Mouse (Mus musculus) midbrain, embryonic 14.5 days (tissue): ENCODE results near the gene Apobec3. TPM values are rescaled to one million over a fixed set of nuclear protein-coding genes. Genes with fewer than 3 reads are reported as not detected.

Experiments
- ATAC-seq: fragments of 200-750 bp; cut with Nextera tagmentation; 2 replicates; pipeline ENCODE4 v1.8.0; 2017; ENCODE audit warnings: moderate number of reproducible peaks, moderate library complexity; ENCODE audit not compliant: low FRiP score, low TSS enrichment
- DNase-seq: peaks from one replicate; pipeline ENCODE4 v3.0.0-alpha.2; 2015
- H3K27ac ChIP-seq: fragments of 300-500 bp; sonication (generic); replicated peaks from 2 replicates; pipeline ENCODE4 v1.5.1; 2014; ENCODE audit warnings: mild to moderate bottlenecking, low read depth, low read length, moderate library complexity
- H3K27me3 ChIP-seq: fragments of 300-500 bp; sonication (generic); 2 replicates; pipeline ENCODE4 v1.6.1; 2014; ENCODE audit warnings: low read length, control low read depth, mixed read lengths; ENCODE audit not compliant: control insufficient read depth, insufficient read depth
- H3K36me3 ChIP-seq: fragments of 300-500 bp; sonication (generic); 2 replicates; pipeline ENCODE4 v1.6.1; 2014; ENCODE audit warnings: low read length, control low read depth; ENCODE audit not compliant: control insufficient read depth, insufficient read depth
- H3K4me1 ChIP-seq: fragments of 300-500 bp; sonication (generic); 2 replicates; pipeline ENCODE4 v1.6.1; 2014; ENCODE audit warnings: mild to moderate bottlenecking, antibody characterized with exemption, low read length, control low read depth; ENCODE audit not compliant: control insufficient read depth, insufficient read depth
- H3K4me2 ChIP-seq: fragments of 300-500 bp; sonication (generic); 2 replicates; pipeline ENCODE4 v1.6.1; 2014; ENCODE audit warnings: mild to moderate bottlenecking, low read length, moderate library complexity
- H3K4me3 ChIP-seq: fragments of 300-500 bp; sonication (generic); replicated peaks from 2 replicates; pipeline ENCODE4 v1.5.1; 2014; ENCODE audit warnings: low read depth, low read length
- H3K9ac ChIP-seq: fragments of 300-500 bp; sonication (generic); replicated peaks from 2 replicates; pipeline ENCODE4 v1.6.1; 2014; ENCODE audit warnings: mild to moderate bottlenecking, low read length, moderate library complexity
- H3K9me3 ChIP-seq: fragments of 300-500 bp; sonication (generic); 2 replicates; pipeline ENCODE4 v1.6.1; 2016; ENCODE audit warnings: low read length, control low read depth, mixed read lengths; ENCODE audit not compliant: control insufficient read depth
- WGBS: fragments of 180-500 bp; shearing (Covaris S2); extraction: QIAGEN DNeasy Blood & Tissue Kit; methylation state at CpG from one replicate; pipeline ENCODE4 v1.1.7; 2014; 5-methylcytosine and 5-hydroxymethylcytosine counted together
- polyA plus RNA-seq: library from polyadenylated mRNA; unstranded; fragments of >200 nt; fragmentation: Nextera tagmentation; extraction: Ambion mirVana; gene quantifications from 2 replicates; pipeline ENCODE4 v1.2.1, GENCODE M21; 2014

The Apobec3 gene
- polyA plus RNA-seq, result 0.92 and 5.0 TPM in 2 replicates

DNA sequence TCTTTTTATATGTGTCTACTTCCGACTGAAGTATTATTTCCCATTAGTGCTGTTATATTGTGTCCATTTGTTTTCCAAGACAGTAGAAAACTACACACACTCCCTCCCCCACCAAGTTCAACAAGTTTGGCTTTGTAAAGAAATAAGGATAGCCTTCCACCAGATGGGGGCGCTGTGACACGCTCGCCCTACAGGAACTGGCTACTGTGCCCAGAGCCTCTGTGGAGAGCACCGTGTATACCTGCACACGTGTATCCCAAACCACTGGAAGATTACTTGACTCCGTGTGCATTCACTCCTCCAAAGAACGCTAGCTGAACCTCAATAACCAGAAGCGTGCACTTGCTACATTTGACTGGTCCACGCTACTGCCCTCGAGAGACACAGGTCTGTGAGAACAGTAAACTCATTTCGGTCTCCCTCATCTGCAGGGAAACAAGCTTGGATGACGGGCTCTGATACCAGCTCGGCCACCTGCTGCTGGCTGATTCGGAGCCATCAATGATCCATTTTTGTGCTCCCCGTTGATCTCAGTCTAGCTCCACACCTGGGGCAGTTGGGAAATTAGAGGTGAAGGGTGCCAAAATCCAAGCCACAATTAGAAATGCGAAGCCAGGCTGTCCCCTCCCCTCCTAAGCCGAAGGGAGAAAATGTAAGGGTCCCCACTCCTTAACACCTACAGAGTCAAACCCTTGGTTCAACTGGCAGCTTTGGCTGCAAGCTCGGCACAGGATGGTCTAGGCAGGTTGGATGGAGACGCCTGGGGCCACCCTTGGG lies at the start of gene Apobec3:
Gene Apobec3 (plus strand): TSS at position 224 of the 777 bp plus-strand sequence.
- H3K4me1 ChIP-seq, result no peaks in the 10 kb centered on the region; the same call in none of the 2 replicates
- WGBS, result 2% methylated on average over 20 of the region's 20 CpGs
- H3K36me3 ChIP-seq, result no peaks in the 10 kb centered on the region
- no peaks in the 10 kb centered on the region for H3K9me3 ChIP-seq
- no peak within 1 kb of the TSS for H3K9ac ChIP-seq
- peak; percentile 70 for DNase-seq
- peak within 1 kb of the TSS; percentile 41 for H3K4me2 ChIP-seq
- H3K27ac ChIP-seq, result no peak within 1 kb of the TSS
- ATAC-seq, result no peak
- H3K4me3 ChIP-seq, result peak within 1 kb of the TSS; percentile 20
- no peaks in the 10 kb centered on the region for H3K27me3 ChIP-seq

DNA sequence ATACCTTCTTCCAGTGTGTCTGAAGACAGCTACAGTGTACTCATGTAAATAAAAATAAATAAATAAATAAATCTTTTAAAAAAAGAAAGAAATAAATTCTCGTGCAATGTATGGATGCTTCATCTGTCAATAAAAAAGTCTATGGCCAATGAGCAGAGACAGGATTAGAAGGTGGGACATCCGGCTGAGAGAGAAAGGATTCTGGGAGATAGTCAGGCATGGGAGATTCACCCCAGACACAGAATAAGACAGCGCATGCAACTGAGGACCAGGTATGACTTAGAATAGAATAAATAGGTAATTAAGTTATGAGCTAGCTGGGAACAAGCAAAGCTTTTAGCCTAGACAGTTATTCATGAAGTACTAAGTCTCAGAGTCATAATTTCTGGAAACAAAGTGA lies 48.5 kb upstream of the Apobec3 start:
- no peaks in the 10 kb centered on the region for H3K27me3 ChIP-seq
- no peaks in the 10 kb centered on the region for H3K36me3 ChIP-seq
- no peak overlapping the region for H3K4me3 ChIP-seq
- no peaks in the 10 kb centered on the region for H3K4me1 ChIP-seq
- H3K27ac ChIP-seq, result no peak overlapping the region
- ATAC-seq (no peak), DNase-seq (no peak)
- H3K4me2 ChIP-seq, result no peak overlapping the region
- no peak overlapping the region for H3K9ac ChIP-seq
- WGBS, result 86% methylated on average over 3 of the region's 3 CpGs
- H3K9me3 ChIP-seq, result no peaks in the 10 kb centered on the region

GRCm38 (mm10) chr15:79845986-79846385 lies 45.5 kb upstream of the Apobec3 start:
- no peak overlapping the region for H3K9ac ChIP-seq
- no peak for ATAC-seq
- 74% methylated on average over 4 of the region's 4 CpGs for WGBS

DNA sequence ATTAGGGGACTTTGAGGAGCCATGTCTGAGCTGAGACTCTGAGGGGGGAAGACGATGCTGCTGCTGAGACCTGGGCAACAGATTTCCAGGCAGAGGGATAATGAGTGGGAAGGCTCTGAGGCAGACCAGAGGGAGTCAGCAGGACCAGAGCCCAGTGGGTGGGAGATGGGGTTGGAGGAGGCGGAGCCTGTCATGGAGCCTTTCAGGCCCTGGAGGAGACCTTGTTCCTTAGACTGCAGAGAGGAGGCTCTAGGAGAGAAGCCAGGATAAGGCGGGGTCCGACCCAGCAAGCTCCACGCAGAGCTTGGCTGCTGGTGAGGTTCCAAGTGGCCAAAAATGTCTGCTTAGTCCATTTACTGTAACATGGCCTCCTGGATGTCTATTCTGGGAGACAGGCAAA lies 44.4 kb upstream of the Apobec3 start:
- H3K9me3 ChIP-seq, result no peaks in the 10 kb centered on the region
- H3K27ac ChIP-seq, result no peak overlapping the region
- H3K4me2 ChIP-seq, result no peak overlapping the region
- H3K27me3 ChIP-seq, result no peaks in the 10 kb centered on the region
- H3K4me1 ChIP-seq, result no peaks in the 10 kb centered on the region
- ATAC-seq (no peak), DNase-seq (no peak)
- no peaks in the 10 kb centered on the region for H3K36me3 ChIP-seq
- no peak overlapping the region for H3K9ac ChIP-seq
- 27% methylated on average over 5 of the region's 5 CpGs for WGBS
- no peak overlapping the region for H3K4me3 ChIP-seq

More at GRCm38 (mm10) chr15:79845986-79846385, 45.5 kb upstream of the Apobec3 start:
- no peak overlapping the region for H3K4me2 ChIP-seq
- no peak overlapping the region for H3K27ac ChIP-seq
- no peaks in the 10 kb centered on the region for H3K4me1 ChIP-seq
- DNase-seq, result no peak
- H3K36me3 ChIP-seq, result no peaks in the 10 kb centered on the region
- no peaks in the 10 kb centered on the region for H3K27me3 ChIP-seq
- no peak overlapping the region for H3K4me3 ChIP-seq
- H3K9me3 ChIP-seq, result no peaks in the 10 kb centered on the region

DNA sequence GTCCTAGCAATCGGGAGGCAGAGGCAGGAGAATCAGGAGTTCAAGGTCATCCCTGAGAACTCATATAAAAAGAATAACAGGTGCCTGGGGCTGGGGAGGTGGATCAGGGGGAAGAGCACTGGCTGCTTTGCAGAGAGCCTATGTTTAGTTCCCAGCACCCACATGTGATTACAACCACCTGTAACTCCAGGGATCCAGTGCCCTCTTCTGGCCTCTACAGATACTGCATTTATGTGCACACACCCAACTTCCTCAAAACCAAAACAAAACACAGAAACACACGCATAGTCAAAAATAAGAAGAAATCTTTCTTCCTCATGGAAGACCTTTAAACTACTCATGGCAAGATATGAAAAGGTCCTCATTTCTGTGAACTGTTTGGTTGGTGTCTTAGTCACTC lies 41.3 kb upstream of the Apobec3 start:
- Histone ChIP-seq H3K4me1 (no peaks in the 10 kb centered on the region), H3K9me3 (no peaks in the 10 kb centered on the region), H3K4me3 (no peak overlapping the region), H3K36me3 (no peaks in the 10 kb centered on the region), H3K9ac (no peak overlapping the region), H3K27me3 (no peaks in the 10 kb centered on the region), H3K27ac (no peak overlapping the region), H3K4me2 (no peak overlapping the region)
- DNase-seq (no peak), ATAC-seq (no peak)
- 95% methylated on average over 2 of the region's 2 CpGs for WGBS

DNA sequence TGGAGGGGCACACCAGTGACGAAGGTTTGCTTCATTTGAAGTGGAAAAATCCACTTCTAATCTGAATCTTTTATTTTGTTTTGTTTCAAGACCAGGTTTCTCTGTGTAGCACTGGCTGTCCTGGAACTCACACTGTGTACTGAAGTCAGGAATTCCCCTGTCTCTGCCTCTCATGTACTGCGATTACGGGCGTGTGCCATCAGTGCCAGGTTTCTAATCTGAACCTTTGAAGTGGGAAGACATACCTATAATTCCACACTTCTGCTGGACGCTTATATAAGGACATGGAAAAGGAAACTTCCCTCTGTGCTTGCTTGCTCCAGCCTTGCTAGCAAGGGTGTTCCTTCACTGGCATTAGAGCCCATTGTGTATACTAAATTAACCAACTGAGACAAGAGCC lies 32.5 kb upstream of the Apobec3 start:
- no peak overlapping the region for H3K27ac ChIP-seq
- H3K36me3 ChIP-seq, result no peaks in the 10 kb centered on the region
- H3K9me3 ChIP-seq, result no peaks in the 10 kb centered on the region
- no peak for ATAC-seq
- H3K4me2 ChIP-seq, result no peak overlapping the region
- H3K27me3 ChIP-seq, result no peaks in the 10 kb centered on the region
- H3K4me3 ChIP-seq, result no peak overlapping the region
- H3K9ac ChIP-seq, result no peak overlapping the region
- WGBS, result 89% methylated on average over 5 of the region's 5 CpGs
- no peaks in the 10 kb centered on the region for H3K4me1 ChIP-seq
- no peak for DNase-seq

GRCm38 (mm10) chr15:79859821-79860220 lies 31.6 kb upstream of the Apobec3 start:
- Histone ChIP-seq H3K4me3 (no peak overlapping the region), H3K4me2 (no peak overlapping the region), H3K9ac (no peak overlapping the region), H3K36me3 (no peaks in the 10 kb centered on the region), H3K9me3 (no peaks in the 10 kb centered on the region), H3K4me1 (no peaks in the 10 kb centered on the region), H3K27ac (no peak overlapping the region), H3K27me3 (no peaks in the 10 kb centered on the region)
- 89% methylated on average over 9 of the region's 9 CpGs for WGBS
- no peak for DNase-seq
- ATAC-seq, result no peak

GRCm38 (mm10) chr15:79867260-79868002 lies 24.0 kb upstream of the Apobec3 start:
- Histone ChIP-seq H3K4me3 (no peak overlapping the region), H3K4me1 (no peaks in the 10 kb centered on the region), H3K27me3 (no peaks in the 10 kb centered on the region), H3K4me2 (no peak overlapping the region), H3K36me3 (no peaks in the 10 kb centered on the region), H3K9ac (no peak overlapping the region), H3K27ac (no peak overlapping the region), H3K9me3 (no peaks in the 10 kb centered on the region)
- WGBS, result 84% methylated on average over 3 of the region's 3 CpGs
- no peak for DNase-seq
- no peak for ATAC-seq

- Histone ChIP-seq H3K4me1 (no peaks in the 10 kb centered on the region), H3K4me3 (no peak overlapping the region), H3K27me3 (no peaks in the 10 kb centered on the region), H3K36me3 (no peaks in the 10 kb centered on the region), H3K9ac (no peak overlapping the region), H3K9me3 (no peaks in the 10 kb centered on the region), H3K27ac (no peak overlapping the region), H3K4me2 (no peak overlapping the region)
- WGBS, result 84% methylated on average over 8 of the region's 8 CpGs
- no peak for ATAC-seq
- no peak for DNase-seq
Observed at GRCm38 (mm10) chr15:79873545-79873944, 17.9 kb upstream of the Apobec3 start.
